Mouse (Mus musculus) liver, embryonic 14 days (tissue): Measurements from ENCODE around the gene Msl3. TPM values are rescaled to one million over a fixed set of nuclear protein-coding genes. Genes with fewer than 3 reads are reported as not detected.

Source experiments
- polyA plus RNA-seq: library from polyadenylated mRNA; depleted of rRNA; stranded (reverse); fragments of >200 nt; gene quantifications from 2 replicates; pipeline ENCODE4 v1.2.3, GENCODE M21; 2012; rRNA removed

The Msl3 gene
- polyA plus RNA-seq, result 12.5 and 14.2 TPM in 2 replicates

DNA sequence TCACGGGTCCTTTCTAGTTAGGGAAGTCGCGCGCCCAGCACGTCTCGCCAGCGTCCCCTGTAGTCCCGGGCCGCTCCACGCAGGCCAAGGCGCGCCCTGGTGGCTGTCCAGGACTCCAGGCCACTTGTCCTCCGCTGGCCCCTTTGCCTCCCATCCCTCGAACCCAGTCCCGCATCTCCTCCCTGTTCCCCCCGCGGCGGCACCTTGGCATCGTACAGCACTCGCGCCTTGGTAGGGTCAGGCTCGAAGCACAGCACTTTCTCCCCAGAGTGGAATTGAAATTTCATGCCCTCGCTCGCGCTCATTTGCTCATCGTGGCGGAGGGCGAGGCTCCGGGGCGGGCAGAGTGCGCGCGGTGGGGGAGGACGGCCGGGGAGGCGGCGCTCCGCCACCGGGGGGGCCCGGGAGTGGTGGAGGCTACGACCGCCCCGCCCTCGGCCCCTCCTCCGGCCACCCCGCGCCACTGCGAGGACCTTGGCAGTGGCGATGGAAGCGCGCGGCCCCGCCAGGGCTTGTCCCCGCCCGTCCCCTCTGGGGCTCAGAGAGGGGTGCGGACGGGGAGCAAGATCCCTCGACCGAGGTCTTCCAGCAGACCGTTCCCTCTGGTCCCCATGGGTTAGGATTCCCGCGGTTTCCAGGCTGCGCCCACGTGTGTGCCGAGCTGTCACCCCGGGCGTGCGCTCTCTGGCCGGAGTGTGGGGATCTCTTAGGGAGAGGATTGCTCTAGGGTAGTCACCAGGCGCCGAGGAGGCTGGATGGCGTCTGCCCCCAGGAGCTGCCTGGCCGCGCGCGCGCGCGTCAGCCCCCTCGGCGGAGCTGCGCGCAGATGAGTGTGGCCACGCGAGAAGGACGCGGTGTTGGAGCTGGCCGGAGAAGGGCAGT, at the start of gene Msl3:
TSS of gene Msl3 (minus strand) at position 374 of the 882 bp plus-strand sequence.

Other genes starting within 250 kb of the Msl3 start
- gene Frmpd4, start 96.7 kb downstream of the Msl3 start, polyA plus RNA-seq, result under 0.01 TPM in 1 of 2 replicates, not detected in the other
- 1.2 and 1.3 TPM in 2 replicates for gene Arhgap6, start 121.2 kb upstream of the Msl3 start, polyA plus RNA-seq